Mouse (Mus musculus) intestine, postnatal 0 days (tissue): ENCODE data around the gene Cxcl10. TPM values are rescaled to one million over a fixed set of nuclear protein-coding genes. Genes with fewer than 3 reads are reported as not detected.

Experiments used
- ATAC-seq: fragments of 200-750 bp; cut with Nextera tagmentation; 2 replicates; pipeline ENCODE4 v1.8.0; 2017; ENCODE audit warnings: mild to moderate bottlenecking, moderate TSS enrichment, moderate library complexity
- H3K27ac ChIP-seq: fragments of 300-500 bp; sonication (generic); 2 replicates; pipeline ENCODE4 v1.5.1; 2014; ENCODE audit warnings: mild to moderate bottlenecking, low read depth, low read length, moderate library complexity
- H3K27me3 ChIP-seq: fragments of 300-500 bp; sonication (generic); replicated peaks from 2 replicates; pipeline ENCODE4 v1.6.1; 2014; ENCODE audit warnings: low read length, mixed read lengths; ENCODE audit not compliant: control insufficient read depth, insufficient read depth
- H3K36me3 ChIP-seq: fragments of 300-500 bp; sonication (generic); 2 replicates; pipeline ENCODE4 v1.6.1; 2014; ENCODE audit warnings: mild to moderate bottlenecking, moderate library complexity; ENCODE audit not compliant: control insufficient read depth, insufficient read depth
- H3K4me1 ChIP-seq: fragments of 300-500 bp; sonication (generic); replicated peaks from 2 replicates; pipeline ENCODE4 v1.6.1; 2014; ENCODE audit warnings: antibody characterized with exemption, low read length, mixed read lengths; ENCODE audit not compliant: control insufficient read depth, insufficient read depth
- H3K4me2 ChIP-seq: fragments of 300-500 bp; sonication (generic); replicated peaks from 2 replicates; pipeline ENCODE4 v1.6.1; 2014; ENCODE audit warnings: low read depth, mild to moderate bottlenecking, moderate library complexity
- H3K4me3 ChIP-seq: fragments of 300-500 bp; sonication (generic); 2 replicates; pipeline ENCODE4 v1.5.1; 2014; ENCODE audit warnings: low read depth, low read length
- H3K9ac ChIP-seq: fragments of 300-500 bp; sonication (generic); 2 replicates; pipeline ENCODE4 v1.6.1; 2014; ENCODE audit warnings: mild to moderate bottlenecking, low read depth, low read length
- H3K9me3 ChIP-seq: fragments of 300-500 bp; sonication (generic); 2 replicates; pipeline ENCODE4 v1.6.1; 2016; ENCODE audit warnings: mixed run types; ENCODE audit not compliant: control insufficient read depth
- CTCF ChIP-seq: sonication (generic); IDR thresholded peaks from 2 replicates; pipeline ENCODE4 v1.5.1; 2016; ENCODE audit warnings: low read depth, mild to moderate bottlenecking, control low read depth, antibody characterized with exemption, moderate library complexity
- WGBS: fragments of 180-500 bp; shearing (Covaris S2); extraction: QIAGEN DNeasy Blood & Tissue Kit; methylation state at CpG from one replicate; pipeline ENCODE4 v1.1.7; 2014; 5-methylcytosine and 5-hydroxymethylcytosine counted together
- polyA plus RNA-seq: library from polyadenylated mRNA; unstranded; fragments of >200 nt; fragmentation: Nextera tagmentation; extraction: Ambion mirVana; gene quantifications from 2 replicates; pipeline ENCODE4 v1.2.1, GENCODE M21; 2015

Gene Cxcl10
- polyA plus RNA-seq, 1 experiment from 2014 or later, result 2.0 TPM

GRCm38 (mm10) chr5:92390615-92391014 lies 41.9 kb upstream of the Cxcl10 start:
- Histone ChIP-seq H3K4me2 (no peak overlapping the region), H3K9me3 (no peaks in the 10 kb centered on the region), H3K27me3 (peaks cover 14% of the 10 kb centered on the region), H3K27ac (no peak overlapping the region), H3K4me3 (no peak overlapping the region), H3K9ac (no peak overlapping the region), H3K4me1 (no peaks in the 10 kb centered on the region), H3K36me3 (no peaks in the 10 kb centered on the region)
- 47% methylated on average over 8 of the region's 8 CpGs for WGBS
- TF ChIP-seq CTCF, result no peak
- ATAC-seq, result no peak

DNA sequence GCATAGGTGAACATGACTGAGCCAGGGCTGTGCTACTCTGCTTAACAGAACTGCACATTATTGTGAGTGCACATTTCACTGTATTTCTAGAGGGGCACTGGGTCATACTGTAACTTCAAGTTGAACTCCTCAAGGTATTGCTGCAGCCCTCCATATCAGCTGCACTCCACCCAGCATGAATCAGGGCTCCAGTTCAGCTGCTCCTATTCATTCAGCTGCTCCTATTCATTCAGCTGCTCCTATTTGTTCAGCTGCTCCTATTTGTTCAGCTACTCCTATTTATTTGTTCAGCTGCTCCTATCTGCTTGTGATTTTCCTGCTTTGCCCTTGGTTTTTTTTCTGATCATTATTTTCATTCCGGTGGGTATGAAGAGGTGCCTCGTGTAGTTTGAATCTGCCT lies 41.3 kb upstream of the Cxcl10 start:
- TF ChIP-seq CTCF, result no peak
- Histone ChIP-seq H3K27me3 (peaks cover 14% of the 10 kb centered on the region), H3K9ac (no peak overlapping the region), H3K27ac (no peak overlapping the region), H3K4me1 (no peaks in the 10 kb centered on the region), H3K36me3 (no peaks in the 10 kb centered on the region), H3K9me3 (no peaks in the 10 kb centered on the region), H3K4me3 (no peak overlapping the region), H3K4me2 (no peak overlapping the region)
- ATAC-seq, result no peak
- WGBS, result 58% methylated on average over 2 of the region's 2 CpGs

DNA sequence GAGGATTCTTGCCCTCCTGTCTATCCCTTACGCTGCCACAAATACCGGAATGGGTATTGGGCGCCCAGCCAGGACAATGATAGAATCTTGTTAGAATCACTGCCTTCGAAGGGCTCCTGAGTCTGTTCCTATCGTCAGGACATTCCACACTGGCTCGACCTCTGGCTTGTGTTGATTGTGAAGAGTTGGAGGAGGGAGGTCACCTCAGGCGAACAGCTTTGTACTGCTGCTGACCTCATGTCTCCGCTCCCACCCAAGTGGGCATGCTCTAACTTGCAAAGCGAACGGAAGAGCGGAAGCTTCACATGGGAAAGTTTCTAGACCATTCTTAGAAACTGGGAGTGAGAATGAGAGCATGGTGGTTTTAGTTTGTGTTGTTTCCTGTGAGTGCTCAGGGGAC lies 38.7 kb upstream of the Cxcl10 start:
- Histone ChIP-seq H3K27me3 (peaks cover 5% of the 10 kb centered on the region; the same call in 1 of the 2 replicates), H3K9ac (no peak overlapping the region), H3K27ac (no peak overlapping the region), H3K4me2 (no peak overlapping the region; the same call in 1 of the 2 replicates), H3K36me3 (no peaks in the 10 kb centered on the region), H3K4me1 (no peaks in the 10 kb centered on the region), H3K9me3 (no peaks in the 10 kb centered on the region), H3K4me3 (no peak overlapping the region)
- 50% methylated on average over 11 of the region's 11 CpGs for WGBS
- no peak for ATAC-seq
- TF ChIP-seq CTCF, result no peak

GRCm38 (mm10) chr5:92386643-92387042 lies 38.0 kb upstream of the Cxcl10 start:
- Histone ChIP-seq H3K27ac (no peak overlapping the region), H3K9me3 (no peaks in the 10 kb centered on the region), H3K4me2 (no peak overlapping the region), H3K4me1 (no peaks in the 10 kb centered on the region), H3K4me3 (no peak overlapping the region), H3K27me3 (0 out of 2 replicates have a peak, but pooled peaks cover 5% of the 10 kb centered on the region), H3K36me3 (no peaks in the 10 kb centered on the region), H3K9ac (no peak overlapping the region)
- TF ChIP-seq CTCF, result peak; percentile 60
- 31% methylated on average over 6 of the region's 6 CpGs for WGBS
- no peak for ATAC-seq

DNA sequence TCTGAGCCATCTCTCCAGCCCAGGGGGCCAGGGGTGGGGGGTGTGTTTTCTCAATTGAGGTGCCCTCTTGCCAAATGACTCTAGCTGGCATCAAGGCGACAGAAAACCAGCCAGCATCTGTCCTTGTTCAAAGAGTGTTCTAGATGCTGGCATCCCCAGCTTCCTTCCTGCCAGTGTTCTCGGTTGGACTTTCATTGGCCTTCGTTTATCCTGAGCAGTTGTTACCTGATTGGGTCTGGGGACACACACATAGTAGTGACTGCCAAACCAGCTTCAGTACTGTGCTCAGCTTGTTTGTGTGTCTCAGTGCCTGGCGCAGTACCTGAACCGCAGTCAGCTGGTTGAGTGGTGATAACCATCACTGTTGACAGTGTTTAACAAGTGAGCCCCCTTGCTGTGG lies 37.4 kb upstream of the Cxcl10 start:
- ATAC-seq, result no peak
- Histone ChIP-seq H3K36me3 (no peaks in the 10 kb centered on the region), H3K27me3 (0 out of 2 replicates have a peak, but pooled peaks cover 3% of the 10 kb centered on the region), H3K4me3 (no peak overlapping the region), H3K27ac (no peak overlapping the region), H3K9ac (no peak overlapping the region), H3K9me3 (no peaks in the 10 kb centered on the region), H3K4me1 (no peaks in the 10 kb centered on the region), H3K4me2 (no peak overlapping the region)
- no peak for TF ChIP-seq CTCF
- WGBS, result 76% methylated on average over 5 of the region's 5 CpGs

DNA sequence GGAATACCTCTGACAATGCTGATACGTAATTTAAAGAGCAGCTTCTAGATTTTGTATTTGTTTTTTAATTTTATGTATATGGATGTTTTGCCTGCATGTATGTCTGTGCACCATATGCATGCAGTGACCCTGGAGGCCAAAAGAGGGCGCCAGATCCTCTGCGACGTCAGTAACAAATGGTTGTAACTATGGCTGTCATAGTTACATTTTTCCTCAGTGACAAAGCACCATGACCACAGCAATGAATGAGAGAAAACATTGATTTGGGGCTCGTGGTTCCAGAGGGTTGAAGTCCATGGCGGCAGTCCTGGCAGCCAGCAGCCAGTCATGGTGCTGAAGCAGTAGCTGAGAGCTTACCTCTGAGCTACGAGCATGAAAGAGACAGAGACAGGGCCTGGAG lies 36.2 kb upstream of the Cxcl10 start:
- no peak overlapping the region for H3K9ac ChIP-seq
- H3K36me3 ChIP-seq, result no peaks in the 10 kb centered on the region
- H3K4me2 ChIP-seq, result no peak overlapping the region
- H3K9me3 ChIP-seq, result no peaks in the 10 kb centered on the region
- no peak overlapping the region for H3K4me3 ChIP-seq
- H3K4me1 ChIP-seq, result no peaks in the 10 kb centered on the region
- peak; percentile 48; the same call in 1 of the 2 replicates for ATAC-seq
- no peak overlapping the region for H3K27ac ChIP-seq
- WGBS, result 49% methylated on average over 7 of the region's 7 CpGs
- H3K27me3 ChIP-seq, result no peaks in the 10 kb centered on the region
- TF ChIP-seq CTCF, result peak; percentile 78

- H3K4me2 ChIP-seq, result no peak overlapping the region
- ATAC-seq, result no peak
- no peaks in the 10 kb centered on the region for H3K36me3 ChIP-seq
- no peak overlapping the region for H3K4me3 ChIP-seq
- no peak overlapping the region for H3K9ac ChIP-seq
- H3K9me3 ChIP-seq, result no peaks in the 10 kb centered on the region
- H3K27me3 ChIP-seq, result no peaks in the 10 kb centered on the region
- H3K4me1 ChIP-seq, result no peaks in the 10 kb centered on the region
- TF ChIP-seq CTCF, result no peak
- WGBS, result 59% methylated on average over 7 of the region's 7 CpGs
- H3K27ac ChIP-seq, result no peak overlapping the region
Measured at GRCm38 (mm10) chr5:92383747-92384146, 35.1 kb upstream of the Cxcl10 start.
